Mouse (Mus musculus): Measurements from ENCODE around the gene Zbtb20. TPM values are rescaled to one million over a fixed set of nuclear protein-coding genes. Genes with fewer than 3 reads are reported as not detected.

Gene Zbtb20
- polyA plus RNA-seq, 1 experiment from 2014 or later, result 30.9 TPM

DNA sequence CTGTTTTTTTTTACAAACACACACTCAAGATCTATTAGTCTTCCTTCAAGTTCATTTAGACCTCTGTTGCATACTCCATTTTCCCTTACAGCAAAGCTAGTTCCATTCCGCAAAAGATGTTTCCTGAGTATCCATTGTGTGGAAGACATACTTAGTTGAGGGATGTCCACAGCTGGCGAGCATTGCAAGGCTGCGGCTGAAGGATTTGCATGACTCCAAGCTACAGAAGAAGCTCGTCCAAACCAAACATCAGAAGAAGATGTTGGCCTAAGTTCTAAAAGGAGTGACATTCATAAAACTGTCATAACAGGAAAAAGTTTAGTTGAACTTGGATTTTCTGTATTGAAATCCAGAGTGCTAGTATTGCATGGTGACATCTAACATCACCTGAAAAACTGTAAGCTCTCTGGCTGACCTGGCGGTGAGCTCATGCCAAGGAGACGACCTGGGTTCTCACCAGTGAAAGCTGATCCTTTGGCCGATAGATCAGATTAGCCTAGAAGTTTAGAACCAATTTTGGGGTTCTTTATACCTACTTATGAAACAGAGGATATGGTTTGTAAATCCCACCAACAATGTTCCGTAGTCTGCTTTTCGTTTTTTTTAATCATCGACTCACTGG, 665.0 kb downstream of the Zbtb20 start:
- no peak overlapping the region for H3K4me3 ChIP-seq
- H3K27me3 ChIP-seq (replicated peaks), result no peaks in the 10 kb centered on the region
- H3K27ac ChIP-seq (replicated peaks), result no peak overlapping the region
- H3K36me3 ChIP-seq, result no peaks in the 10 kb centered on the region
- ATAC-seq (ENCODE audit: extremely low read depth, insufficient number of reproducible peaks, low FRiP score, low TSS enrichment), result no peak
- 84% methylated on average over 10 of the region's 10 CpGs for WGBS
- no peaks in the 10 kb centered on the region for H3K9me3 ChIP-seq
- H3K9ac ChIP-seq, result no peak overlapping the region
- H3K4me1 ChIP-seq, result peaks cover 16% of the 10 kb centered on the region
- H3K4me2 ChIP-seq, result no peak overlapping the region

DNA sequence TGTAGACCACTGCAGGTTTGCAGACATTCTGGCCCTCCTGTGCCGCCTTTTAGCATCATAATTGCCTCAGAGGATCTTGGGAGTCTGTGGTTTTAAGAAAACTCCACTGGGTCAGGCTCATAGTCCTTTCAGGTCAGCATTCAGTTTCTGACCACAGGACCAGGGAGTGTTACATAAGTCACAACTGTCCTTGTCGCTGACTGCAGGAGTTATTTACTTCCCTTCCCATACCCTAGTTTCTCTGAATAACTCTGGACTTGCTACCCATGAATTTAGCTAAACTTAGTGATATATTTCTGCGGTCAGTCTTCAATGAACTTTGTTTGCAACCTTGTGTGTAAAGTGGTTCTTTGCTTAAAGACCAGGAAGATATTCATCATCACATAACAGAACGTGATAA, 669.6 kb downstream of the Zbtb20 start:
- Histone ChIP-seq H3K36me3 (no peaks in the 10 kb centered on the region), H3K27me3 (replicated peaks) (no peaks in the 10 kb centered on the region), H3K4me1 (peaks cover 55% of the 10 kb centered on the region), H3K4me3 (no peak overlapping the region), H3K9ac (no peak overlapping the region), H3K27ac (replicated peaks) (no peak overlapping the region), H3K9me3 (no peaks in the 10 kb centered on the region), H3K4me2 (no peak overlapping the region)
- 78% methylated on average over 4 of the region's 4 CpGs for WGBS
- no peak for ATAC-seq (ENCODE audit: extremely low read depth, insufficient number of reproducible peaks, low FRiP score, low TSS enrichment)

DNA sequence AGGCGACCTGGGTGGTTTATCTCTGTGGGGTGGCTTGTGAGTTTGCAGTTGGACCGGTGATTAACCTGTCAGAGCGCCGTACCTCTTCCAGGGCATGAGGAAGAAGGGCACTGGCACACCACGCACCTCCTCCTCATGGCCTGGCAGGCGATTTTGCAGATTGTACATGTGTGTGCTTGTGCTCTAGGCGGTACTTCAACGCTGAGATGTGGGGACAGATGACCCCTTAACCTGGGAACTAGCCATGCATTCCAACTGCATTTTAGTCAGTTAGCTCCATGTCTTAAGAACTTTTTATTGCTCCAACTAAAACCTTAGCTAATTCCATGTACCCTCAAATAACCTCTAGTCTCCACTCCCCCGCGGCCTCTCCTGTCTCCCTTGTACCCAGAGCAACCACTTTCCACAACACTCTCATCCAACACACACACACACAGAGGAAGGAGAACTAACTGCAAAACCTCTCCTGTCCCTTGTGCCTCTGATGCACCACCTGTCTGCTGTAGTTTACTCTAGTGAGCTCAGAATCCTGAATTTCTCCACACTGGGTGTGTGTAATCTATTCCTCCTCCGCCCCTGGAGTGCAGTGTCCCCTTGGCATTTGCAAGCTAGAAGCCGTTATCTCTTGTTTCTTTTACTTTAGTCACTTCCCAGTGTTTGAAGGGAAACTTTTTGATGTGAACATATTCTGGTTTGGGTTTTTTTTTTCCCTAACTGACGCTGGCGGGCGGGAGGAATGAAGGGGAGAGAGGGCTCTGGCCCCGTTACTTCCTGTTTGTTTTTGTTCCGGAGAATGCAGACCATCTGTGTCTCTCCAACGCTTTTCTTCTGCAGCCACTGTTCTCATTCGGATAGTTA, 671.9 kb downstream of the Zbtb20 start:
- WGBS, result 37% methylated on average over 19 of the region's 19 CpGs
- Histone ChIP-seq H3K4me2 (peak overlapping the region; percentile 56), H3K27me3 (replicated peaks) (no peaks in the 10 kb centered on the region), H3K4me1 (peaks cover 55% of the 10 kb centered on the region), H3K9me3 (no peaks in the 10 kb centered on the region), H3K27ac (replicated peaks) (peak overlapping the region; percentile 70), H3K9ac (peak overlapping the region; percentile 56), H3K36me3 (no peaks in the 10 kb centered on the region), H3K4me3 (no peak overlapping the region)
- ATAC-seq (ENCODE audit: extremely low read depth, insufficient number of reproducible peaks, low FRiP score, low TSS enrichment), result no peak

DNA sequence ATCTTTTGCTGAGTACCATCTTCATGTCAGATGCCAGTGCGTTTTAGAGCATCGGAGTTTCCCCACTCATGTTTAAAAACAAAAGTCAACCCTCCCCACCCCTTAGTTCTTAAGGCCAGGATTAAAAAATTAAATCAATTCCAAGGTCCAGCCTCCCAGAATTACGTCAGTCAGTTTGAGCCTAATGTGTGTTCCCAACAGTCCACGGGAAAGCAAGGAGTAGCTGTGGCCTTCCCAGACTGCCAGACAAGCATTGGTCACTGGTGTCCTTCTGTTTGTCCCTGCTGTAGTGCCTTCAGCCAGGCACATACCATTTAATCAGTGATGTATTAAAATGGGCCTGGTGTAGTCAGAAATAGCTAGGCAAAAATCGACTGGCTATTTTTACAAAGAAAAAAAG, 673.1 kb downstream of the Zbtb20 start:
- no peak overlapping the region for H3K4me2 ChIP-seq
- no peaks in the 10 kb centered on the region for H3K27me3 ChIP-seq (replicated peaks)
- H3K9me3 ChIP-seq, result no peaks in the 10 kb centered on the region
- no peaks in the 10 kb centered on the region for H3K36me3 ChIP-seq
- no peak overlapping the region for H3K9ac ChIP-seq
- H3K4me1 ChIP-seq, result peaks cover 60% of the 10 kb centered on the region
- WGBS, result 55% methylated on average over 5 of the region's 5 CpGs
- ATAC-seq (ENCODE audit: extremely low read depth, insufficient number of reproducible peaks, low FRiP score, low TSS enrichment), result no peak
- no peak overlapping the region for H3K4me3 ChIP-seq
- peak overlapping the region; percentile 70 for H3K27ac ChIP-seq (replicated peaks)

DNA sequence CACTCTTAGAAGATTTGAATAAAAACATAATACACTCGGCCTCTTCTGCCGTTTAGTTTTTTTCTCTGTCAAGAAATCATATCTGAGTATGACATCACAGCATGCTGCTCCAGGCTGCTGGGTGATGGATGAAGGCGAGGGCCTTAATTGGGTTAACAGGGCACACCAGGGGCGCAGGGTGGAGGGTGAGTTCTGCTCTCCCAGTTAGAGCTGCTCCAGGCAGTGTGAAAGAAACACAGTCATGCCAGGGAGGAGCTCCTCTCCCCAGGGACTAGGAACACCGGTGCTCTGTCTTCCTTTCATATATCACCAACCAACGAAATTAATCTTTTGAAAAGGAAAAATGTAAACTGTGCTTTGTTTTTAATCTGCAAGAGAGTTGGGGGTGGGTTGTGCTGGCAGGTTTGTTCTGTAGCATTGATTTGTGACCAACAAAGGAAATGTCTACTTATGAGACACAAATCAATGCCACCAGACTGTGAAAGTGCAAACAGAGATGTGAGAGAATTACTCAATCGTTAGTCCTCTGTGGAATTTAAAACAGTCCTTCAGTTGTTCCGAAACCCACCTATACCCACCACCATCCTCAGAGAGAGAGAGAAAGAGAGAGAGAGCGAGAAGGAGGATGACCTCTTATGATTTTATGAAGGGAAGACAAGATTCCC, 673.9 kb downstream of the Zbtb20 start:
- H3K9me3 ChIP-seq, result no peaks in the 10 kb centered on the region
- no peak overlapping the region for H3K9ac ChIP-seq
- no peaks in the 10 kb centered on the region for H3K27me3 ChIP-seq (replicated peaks)
- peak overlapping the region; percentile 70 for H3K27ac ChIP-seq (replicated peaks)
- H3K4me1 ChIP-seq, result peaks cover 66% of the 10 kb centered on the region
- H3K4me2 ChIP-seq, result no peak overlapping the region
- no peak for ATAC-seq (ENCODE audit: extremely low read depth, insufficient number of reproducible peaks, low FRiP score, low TSS enrichment)
- H3K4me3 ChIP-seq, result no peak overlapping the region
- H3K36me3 ChIP-seq, result no peaks in the 10 kb centered on the region
- 40% methylated on average over 9 of the region's 9 CpGs for WGBS

DNA sequence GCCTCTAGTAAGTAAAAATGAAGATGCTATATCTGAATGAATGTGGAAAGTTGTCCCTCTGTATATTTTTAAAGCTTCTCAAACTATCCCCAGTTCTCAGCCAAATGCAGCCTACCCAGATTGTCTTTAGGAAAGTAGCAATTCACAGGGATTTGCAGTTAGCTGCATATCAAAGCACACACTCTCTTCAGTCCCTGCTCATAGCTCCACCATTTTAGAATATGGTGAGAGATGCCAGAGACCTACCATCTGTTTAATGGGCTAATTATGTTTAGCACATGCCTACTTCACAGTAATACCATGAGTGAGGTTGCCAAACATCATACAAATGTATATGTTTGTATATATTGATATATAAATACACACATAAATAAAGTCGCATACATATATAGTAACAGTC, 676.8 kb downstream of the Zbtb20 start:
- WGBS, result 86% methylated on average over 1 of the region's 1 CpGs
- Histone ChIP-seq H3K4me3 (no peak overlapping the region), H3K4me1 (peaks cover 48% of the 10 kb centered on the region), H3K4me2 (no peak overlapping the region), H3K36me3 (no peaks in the 10 kb centered on the region), H3K9me3 (no peaks in the 10 kb centered on the region), H3K27ac (replicated peaks) (no peak overlapping the region), H3K27me3 (replicated peaks) (no peaks in the 10 kb centered on the region), H3K9ac (no peak overlapping the region)
- ATAC-seq (ENCODE audit: extremely low read depth, insufficient number of reproducible peaks, low FRiP score, low TSS enrichment), result no peak

DNA sequence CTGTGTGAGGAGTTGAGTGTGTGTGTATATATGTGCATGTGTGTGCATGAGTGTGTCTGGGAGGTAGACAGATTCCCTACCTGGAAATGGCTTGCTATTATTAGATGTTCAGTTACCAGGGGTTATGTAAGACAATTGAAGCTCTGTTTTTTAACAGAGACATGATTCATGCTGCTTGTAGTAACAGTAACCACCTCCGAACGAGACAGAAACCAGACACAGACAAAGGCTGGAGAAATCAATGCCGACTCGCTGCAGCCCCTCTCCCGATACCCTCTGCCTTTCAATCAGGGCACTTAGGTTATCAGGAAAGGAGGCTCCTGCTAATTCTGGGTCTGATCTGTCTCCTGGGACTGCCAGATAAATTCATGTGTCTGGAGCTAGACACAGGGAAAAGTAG, 681.7 kb downstream of the Zbtb20 start:
- Histone ChIP-seq H3K4me1 (peaks cover 40% of the 10 kb centered on the region), H3K27ac (replicated peaks) (peak overlapping the region; percentile 82), H3K27me3 (replicated peaks) (no peaks in the 10 kb centered on the region), H3K9me3 (no peaks in the 10 kb centered on the region), H3K36me3 (no peaks in the 10 kb centered on the region), H3K4me2 (peak overlapping the region; percentile 59), H3K9ac (peak overlapping the region; percentile 63; the same call in 1 of the 2 replicates), H3K4me3 (no peak overlapping the region)
- ATAC-seq (ENCODE audit: extremely low read depth, insufficient number of reproducible peaks, low FRiP score, low TSS enrichment), result no peak
- 9% methylated on average over 5 of the region's 5 CpGs for WGBS

DNA sequence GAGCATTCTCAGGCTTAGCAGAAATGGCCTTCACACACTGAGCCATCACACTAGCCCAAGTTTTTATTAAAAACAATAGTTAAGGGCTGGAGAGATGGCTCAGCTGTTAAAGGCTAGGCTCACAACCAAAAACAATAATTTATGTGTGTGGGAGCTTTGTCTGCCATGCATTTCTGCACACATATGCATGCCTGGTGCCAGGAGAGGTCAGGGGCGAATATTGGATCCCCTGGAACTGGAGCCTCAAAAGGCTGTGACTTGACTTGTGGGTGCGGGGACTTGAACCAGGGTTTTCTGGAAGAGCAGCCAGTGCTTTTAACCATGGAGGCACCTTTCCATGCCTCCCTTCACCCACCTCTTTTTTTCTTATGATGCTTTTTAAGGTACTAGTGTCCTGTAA, 685.6 kb downstream of the Zbtb20 start:
- 93% methylated on average over 2 of the region's 2 CpGs for WGBS
- no peaks in the 10 kb centered on the region for H3K9me3 ChIP-seq
- no peak overlapping the region for H3K4me3 ChIP-seq
- ATAC-seq (ENCODE audit: extremely low read depth, insufficient number of reproducible peaks, low FRiP score, low TSS enrichment), result no peak
- H3K36me3 ChIP-seq, result no peaks in the 10 kb centered on the region
- peaks cover 23% of the 10 kb centered on the region for H3K4me1 ChIP-seq
- no peak overlapping the region for H3K27ac ChIP-seq (replicated peaks)
- no peaks in the 10 kb centered on the region for H3K27me3 ChIP-seq (replicated peaks)
- no peak overlapping the region for H3K4me2 ChIP-seq
- no peak overlapping the region for H3K9ac ChIP-seq

DNA sequence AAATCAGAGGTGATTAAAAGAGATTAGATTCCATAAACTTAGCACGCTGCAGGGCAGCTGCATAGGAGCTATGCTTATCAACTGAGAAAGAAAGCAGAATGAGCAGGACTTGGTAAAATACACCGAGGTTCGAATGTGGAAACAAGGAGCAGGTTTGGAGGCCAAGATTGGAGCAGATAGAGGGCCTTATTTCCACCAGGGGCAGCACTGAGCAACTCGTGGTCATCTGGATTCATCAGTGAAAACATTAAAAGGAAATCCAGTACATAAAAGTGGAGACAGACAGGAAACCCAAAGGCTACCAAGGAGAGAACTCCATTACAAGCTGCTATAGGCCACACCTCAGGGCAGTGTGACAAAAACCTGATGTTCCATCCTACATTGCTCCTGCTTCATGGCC, 686.3 kb downstream of the Zbtb20 start:
- Histone ChIP-seq H3K27me3 (replicated peaks) (no peaks in the 10 kb centered on the region), H3K36me3 (no peaks in the 10 kb centered on the region), H3K9me3 (no peaks in the 10 kb centered on the region), H3K4me3 (no peak overlapping the region), H3K4me2 (no peak overlapping the region), H3K27ac (replicated peaks) (no peak overlapping the region), H3K9ac (no peak overlapping the region), H3K4me1 (peaks cover 23% of the 10 kb centered on the region)
- 75% methylated on average over 4 of the region's 4 CpGs for WGBS
- no peak for ATAC-seq (ENCODE audit: extremely low read depth, insufficient number of reproducible peaks, low FRiP score, low TSS enrichment)

DNA sequence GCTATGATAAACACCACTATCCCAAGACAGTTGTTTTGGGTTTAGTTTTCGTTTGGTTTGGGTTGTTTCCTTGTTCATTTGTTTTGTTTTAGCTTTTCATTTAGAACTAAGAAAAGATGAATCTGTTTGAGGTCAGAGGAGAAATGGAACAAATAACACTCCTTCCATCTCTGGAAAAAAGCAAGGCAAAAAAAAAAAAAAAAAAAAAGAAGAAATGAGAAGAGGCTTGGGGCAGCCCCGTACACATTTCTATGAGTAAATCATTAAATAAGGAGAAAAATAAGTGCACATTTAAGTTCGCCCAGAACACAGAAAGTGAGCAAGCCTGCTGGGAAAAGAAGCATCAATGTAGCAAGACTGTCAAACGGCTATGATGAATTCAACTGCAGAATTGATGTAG, 690.2 kb downstream of the Zbtb20 start:
- no peak overlapping the region for H3K4me3 ChIP-seq
- H3K27me3 ChIP-seq (replicated peaks), result no peaks in the 10 kb centered on the region
- no peaks in the 10 kb centered on the region for H3K9me3 ChIP-seq
- no peak overlapping the region for H3K27ac ChIP-seq (replicated peaks)
- no peak overlapping the region for H3K4me2 ChIP-seq
- 75% methylated on average over 4 of the region's 4 CpGs for WGBS
- no peaks in the 10 kb centered on the region for H3K4me1 ChIP-seq
- H3K9ac ChIP-seq, result no peak overlapping the region
- no peak for ATAC-seq (ENCODE audit: extremely low read depth, insufficient number of reproducible peaks, low FRiP score, low TSS enrichment)
- peaks cover 6% of the 10 kb centered on the region; the same call in 1 of the 2 replicates for H3K36me3 ChIP-seq

DNA sequence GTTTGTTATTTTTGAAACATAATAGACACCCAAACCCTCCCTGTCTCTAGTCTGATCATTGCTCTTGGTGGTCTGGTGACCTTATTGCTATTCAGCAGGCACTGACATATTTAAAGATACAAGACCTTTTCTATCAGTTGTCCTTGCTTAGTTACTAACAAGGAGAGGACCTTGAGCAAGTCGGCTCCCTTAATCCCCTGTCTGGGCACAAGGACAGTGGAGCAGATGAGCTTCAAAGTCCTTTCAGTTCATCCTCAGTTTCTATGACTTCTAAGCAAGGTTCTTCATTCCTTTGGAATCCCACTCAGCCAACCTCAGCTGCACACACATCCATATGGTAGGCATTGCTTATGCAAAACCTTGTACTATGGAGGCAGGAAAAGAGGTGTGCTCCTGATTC, 690.8 kb downstream of the Zbtb20 start:
- Histone ChIP-seq H3K27ac (replicated peaks) (no peak overlapping the region), H3K4me3 (no peak overlapping the region), H3K36me3 (peaks cover 9% of the 10 kb centered on the region; the same call in 1 of the 2 replicates), H3K9ac (no peak overlapping the region), H3K4me2 (no peak overlapping the region), H3K27me3 (replicated peaks) (no peaks in the 10 kb centered on the region), H3K9me3 (no peaks in the 10 kb centered on the region), H3K4me1 (no peaks in the 10 kb centered on the region)
- 61% methylated on average over 1 of the region's 1 CpGs for WGBS
- no peak for ATAC-seq (ENCODE audit: extremely low read depth, insufficient number of reproducible peaks, low FRiP score, low TSS enrichment)
